Mouse (Mus musculus): ENCODE results near the gene Epn1.

The Epn1 gene

DNA sequence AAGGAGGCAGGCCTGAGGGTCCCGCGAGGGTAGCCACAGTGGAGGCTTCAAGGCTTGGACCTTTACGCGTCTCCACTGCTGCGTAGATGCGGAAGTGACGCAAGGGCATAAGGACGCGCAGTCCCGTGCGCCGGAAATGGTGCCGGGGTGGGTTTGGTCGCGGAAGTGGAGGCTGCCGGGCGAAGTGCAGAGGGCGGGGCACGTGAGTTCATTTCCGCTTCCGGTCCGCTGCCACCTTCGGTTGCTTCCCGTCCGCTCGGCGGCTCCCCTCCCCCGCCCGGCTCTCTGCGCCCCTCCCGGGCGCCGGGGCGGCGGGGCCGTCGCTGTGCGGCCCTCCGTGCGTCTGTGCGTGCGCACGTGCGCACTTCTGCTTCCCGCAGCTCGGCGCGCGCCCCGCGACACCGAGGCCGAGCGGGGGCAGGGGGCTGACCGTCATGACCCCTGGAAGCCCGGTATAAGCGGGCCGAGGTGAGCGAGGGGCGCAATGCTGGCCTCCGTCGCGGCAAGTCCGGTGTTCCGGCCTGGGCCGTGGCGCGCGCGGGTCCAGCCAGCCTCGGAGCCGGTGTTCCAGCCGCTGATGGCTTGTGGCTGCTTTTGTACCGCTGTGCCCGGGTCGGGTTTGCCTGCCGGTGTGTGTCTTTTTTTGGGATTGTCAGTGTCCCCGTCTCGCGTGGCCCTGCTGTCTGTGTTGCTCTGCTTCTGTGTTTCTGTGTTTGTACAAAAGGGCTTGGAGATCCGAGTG lies at the start of gene Epn1:
TSS of gene Epn1 (plus strand) at position 226 of the 742 bp plus-strand sequence.
- in situ Hi-C loops (cut with MboI; ENCODE audit: low sequenced_read_pairs): loop anchor here (5.0 kb wide), 1 partner anchor 47 kb away; the partner anchor contains the start of gene Rasl2-9

DNA sequence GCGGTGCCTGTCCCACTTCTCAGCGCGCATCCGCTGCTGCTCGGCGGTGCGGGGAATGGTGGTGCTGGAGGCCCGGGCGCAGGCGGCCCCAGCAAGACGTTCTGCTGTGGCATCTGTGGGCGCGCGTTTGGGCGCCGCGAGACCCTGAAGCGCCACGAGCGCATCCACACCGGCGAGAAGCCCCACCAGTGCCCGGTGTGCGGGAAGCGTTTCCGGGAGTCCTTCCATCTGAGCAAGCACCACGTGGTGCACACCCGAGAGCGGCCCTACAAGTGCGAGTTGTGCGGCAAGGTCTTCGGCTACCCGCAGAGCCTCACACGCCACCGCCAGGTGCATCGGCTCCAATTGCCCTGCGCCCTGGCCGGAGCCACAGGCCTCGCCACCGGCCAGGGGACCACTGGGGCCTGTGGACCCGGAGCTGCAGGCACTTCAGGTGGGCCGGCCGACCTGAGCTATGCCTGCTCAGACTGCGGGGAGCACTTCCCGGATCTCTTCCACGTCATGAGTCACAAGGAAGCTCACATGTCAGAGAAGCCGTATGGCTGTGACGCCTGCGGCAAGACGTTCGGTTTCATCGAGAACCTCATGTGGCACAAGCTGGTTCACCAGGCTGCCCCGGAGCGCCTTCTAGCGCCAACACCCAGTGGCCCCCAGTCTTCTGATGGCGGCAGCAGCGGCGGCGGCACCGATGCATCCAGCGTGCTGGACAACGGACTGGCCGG lies 49.3 kb upstream of the Epn1 start:
- in situ Hi-C loops (cut with MboI; ENCODE audit: low sequenced_read_pairs): no loop called here

DNA sequence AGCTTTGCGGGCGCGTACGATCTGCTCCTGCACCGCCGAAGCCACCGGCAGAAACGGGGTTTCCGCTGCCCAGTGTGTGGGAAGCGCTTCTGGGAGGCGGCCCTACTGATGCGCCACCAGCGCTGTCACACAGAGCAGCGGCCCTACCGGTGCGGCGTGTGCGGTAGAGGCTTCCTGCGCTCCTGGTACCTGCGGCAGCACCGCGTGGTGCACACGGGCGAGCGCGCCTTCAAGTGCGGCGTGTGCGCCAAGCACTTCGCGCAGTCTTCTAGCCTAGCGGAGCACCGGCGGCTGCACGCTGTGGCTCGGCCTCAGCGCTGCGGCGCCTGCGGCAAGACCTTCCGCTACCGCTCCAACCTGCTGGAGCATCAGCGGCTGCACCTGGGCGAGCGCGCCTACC lies 48.5 kb upstream of the Epn1 start:
- in situ Hi-C loops (cut with MboI; ENCODE audit: low sequenced_read_pairs): no loop called here

DNA sequence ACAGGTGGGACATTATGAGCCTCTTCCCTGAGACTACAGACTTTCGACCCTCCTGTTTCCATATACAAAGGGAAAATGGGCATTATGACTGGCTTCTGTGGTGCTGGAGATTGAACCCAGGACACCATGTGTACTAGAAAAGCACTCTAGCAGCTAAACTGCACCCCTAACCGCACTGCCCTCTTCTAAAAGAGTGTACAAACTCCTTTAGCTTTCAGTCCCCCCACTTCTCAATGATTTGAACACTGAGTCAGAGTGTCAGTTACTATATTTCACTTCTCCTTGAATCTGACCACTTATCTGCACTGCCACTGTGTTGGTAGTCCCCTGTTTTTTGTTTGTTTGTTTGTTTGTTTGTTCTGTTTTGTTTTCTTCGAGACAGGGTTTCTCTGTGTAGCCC lies 46.2 kb upstream of the Epn1 start, which contains the start of gene 4632433K11Rik:
TSS of gene 4632433K11Rik (plus strand) at position 301 of the 400 bp plus-strand sequence.
- in situ Hi-C loops (cut with MboI; ENCODE audit: low sequenced_read_pairs): no loop called here

DNA sequence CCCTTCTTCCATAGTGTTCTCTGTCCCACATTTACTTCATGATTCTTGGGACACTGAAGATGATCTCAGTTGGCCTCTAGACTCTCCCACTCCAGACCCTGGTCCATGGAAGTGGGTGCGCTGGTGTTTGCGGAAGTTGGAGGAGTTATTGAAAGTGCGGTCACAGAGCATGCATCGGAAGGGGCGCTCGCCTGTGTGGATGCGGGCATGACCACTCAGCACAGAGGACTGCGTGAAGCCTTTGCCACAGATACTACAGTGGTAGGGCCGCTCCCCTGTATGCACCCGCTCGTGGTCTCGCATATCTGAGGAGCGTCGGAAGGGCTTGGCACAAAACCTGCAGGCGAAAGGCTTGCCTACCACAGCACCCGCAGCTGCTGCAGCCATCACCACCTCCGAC lies 44.4 kb upstream of the Epn1 start:
- in situ Hi-C loops (cut with MboI; ENCODE audit: low sequenced_read_pairs): no loop called here

DNA sequence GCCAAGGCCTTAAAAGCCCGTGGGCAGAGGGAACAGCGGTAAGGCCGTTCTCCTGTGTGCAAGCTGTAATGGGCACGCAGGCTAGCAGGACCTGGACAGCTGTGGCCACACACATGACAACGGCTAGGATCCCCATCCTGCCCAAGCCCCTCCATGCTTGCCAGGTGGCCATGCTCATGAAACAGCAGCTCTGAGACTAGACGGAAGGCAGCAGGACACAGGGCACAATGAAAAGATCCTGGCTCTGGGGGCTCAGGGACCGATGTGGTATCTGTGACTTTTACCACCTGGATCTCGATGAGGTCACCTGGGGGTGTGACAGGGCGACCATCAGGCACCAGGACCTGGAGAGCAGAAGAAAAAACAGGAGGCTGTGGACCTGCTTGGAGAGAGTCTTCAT lies 43.9 kb upstream of the Epn1 start:
- in situ Hi-C loops (cut with MboI; ENCODE audit: low sequenced_read_pairs): no loop called here

DNA sequence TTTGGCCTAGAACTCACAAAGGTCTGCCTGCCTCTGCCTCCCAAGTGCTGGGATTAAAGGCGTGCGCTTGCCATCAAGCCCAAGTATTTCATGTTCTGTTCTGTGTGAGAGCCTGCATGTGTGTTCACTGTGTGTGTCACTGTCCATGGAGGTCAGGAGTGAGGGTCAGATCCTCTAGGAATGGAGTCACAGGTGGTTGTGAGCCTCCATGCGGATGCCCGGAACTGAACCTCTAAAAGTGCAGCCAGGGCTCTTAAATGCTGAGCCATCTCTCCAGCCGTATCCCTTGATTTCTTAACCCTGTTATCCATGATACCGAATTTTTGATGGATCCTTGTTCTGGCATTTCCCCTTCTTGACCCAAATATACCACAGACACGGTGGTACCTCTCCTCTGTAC lies 43.0 kb upstream of the Epn1 start:
- in situ Hi-C loops (cut with MboI; ENCODE audit: low sequenced_read_pairs): no loop called here

DNA sequence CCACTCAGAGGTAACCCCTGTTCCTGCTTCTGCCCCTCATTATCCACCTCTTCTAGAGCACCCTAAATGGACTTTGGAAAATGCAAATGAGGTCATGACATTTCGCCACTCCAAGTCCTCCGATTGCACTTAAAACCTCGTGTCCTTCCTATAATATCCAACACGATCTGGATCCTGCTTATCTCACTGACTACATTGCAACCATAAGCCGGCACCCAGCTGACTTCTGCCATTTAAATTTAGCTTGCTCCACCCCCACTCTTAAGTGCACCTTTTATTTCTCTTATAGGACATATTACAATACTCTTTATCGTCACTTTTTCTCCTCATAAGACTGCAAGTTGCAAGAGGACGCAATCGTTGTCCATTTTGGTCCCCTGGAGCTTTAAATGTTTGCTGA lies 42.6 kb upstream of the Epn1 start:
- in situ Hi-C loops (cut with MboI; ENCODE audit: low sequenced_read_pairs): no loop called here

DNA sequence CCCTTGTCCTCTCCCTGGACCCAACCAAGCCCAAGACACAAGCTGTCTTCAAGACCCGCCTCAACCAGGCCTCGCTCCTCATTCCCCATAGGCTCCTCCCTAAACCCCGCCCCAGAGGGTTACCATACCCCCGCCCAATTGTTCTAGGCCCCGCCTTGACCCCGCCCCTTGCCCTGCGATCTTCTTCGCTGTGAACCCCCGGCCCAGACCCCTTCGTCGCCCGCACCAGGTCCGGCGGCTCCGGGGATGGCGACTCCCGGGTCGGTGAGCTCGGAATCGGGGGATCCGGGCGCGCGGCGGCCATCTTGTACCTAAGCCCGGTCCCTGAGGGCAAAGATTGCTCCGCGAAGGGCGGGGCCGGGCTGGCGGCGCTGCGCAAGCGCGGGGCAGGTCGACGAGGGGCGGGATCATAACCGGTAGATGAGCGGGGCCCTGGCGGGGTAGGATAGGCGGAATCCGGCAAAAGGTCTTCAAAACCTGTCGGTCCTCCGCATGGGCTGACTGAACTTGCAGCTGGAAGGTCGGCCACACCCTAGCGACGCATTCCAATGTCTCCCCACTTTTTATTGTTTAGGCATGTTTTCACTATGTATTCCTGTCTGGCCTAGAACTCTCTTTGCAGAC lies 41.8 kb upstream of the Epn1 start, which contains the start of gene Zfp784:
TSS of gene Zfp784 (minus strand) at position 338 of the 624 bp plus-strand sequence.
- in situ Hi-C loops (cut with MboI; ENCODE audit: low sequenced_read_pairs): no loop called here

DNA sequence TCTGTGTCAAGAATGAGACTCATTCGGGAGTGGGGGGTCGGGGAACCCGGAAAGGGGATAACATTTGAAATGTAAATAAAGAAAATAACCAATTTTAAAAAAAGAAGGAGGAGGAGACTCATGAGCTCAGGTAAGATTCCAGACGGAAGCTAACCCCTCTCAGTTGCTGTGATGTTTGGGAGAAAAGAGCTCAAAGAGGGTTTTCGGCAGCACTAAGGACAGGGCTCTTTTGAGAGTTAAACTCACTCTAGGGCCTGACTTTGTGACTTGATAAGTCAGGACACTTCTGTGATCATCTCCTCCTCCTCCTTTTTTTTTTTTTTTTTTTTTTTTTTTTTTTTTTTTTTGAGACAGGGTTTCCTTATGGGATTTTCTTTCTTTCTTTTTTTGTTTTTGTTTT lies 41.1 kb upstream of the Epn1 start:
- in situ Hi-C loops (cut with MboI; ENCODE audit: low sequenced_read_pairs): no loop called here

DNA sequence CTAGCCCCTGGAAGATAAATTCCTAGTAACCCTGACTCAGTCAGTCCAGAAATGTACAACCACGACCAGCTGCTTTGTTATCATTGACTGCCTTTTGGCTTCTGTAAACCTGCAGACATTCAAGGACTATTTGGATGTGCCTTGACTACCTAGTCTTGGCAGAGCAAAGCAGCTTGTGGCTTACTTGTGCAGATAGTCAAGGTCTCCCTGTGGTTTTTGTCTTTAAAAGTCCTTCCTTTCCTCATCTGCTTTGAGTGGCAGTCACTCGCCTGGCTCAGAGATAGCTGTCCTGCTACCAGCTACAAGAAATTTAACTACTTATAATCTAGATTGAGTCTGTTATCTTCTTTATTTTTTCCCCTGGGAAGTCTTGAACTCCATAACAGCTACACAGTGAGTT lies 35.1 kb upstream of the Epn1 start:
- in situ Hi-C loops (cut with MboI; ENCODE audit: low sequenced_read_pairs): loop anchor here (5.0 kb wide), 1 partner anchor 103 kb away; no protein-coding TSS in a partner anchor

DNA sequence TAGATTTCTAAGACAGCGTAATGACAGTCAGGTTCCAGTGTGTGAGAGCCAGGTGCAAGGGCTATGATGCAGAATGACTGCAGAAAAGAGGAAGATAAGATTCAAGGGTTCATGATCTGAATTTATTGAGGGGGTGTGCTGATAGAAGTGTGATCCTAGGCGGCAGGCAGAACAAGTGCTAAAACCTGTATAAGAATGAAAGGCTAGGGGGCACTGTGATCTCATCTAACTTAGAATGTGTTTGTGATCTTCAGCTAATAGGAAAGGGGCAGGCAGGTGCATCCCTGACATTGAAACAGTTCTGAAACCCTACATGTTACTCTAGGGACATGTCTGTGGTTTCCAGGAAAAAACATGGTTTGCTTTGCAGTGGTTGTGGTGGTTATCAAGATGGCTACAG lies 33.9 kb upstream of the Epn1 start:
- in situ Hi-C loops (cut with MboI; ENCODE audit: low sequenced_read_pairs): loop anchor here (5.0 kb wide), 1 partner anchor 104 kb away; no protein-coding TSS in a partner anchor

DNA sequence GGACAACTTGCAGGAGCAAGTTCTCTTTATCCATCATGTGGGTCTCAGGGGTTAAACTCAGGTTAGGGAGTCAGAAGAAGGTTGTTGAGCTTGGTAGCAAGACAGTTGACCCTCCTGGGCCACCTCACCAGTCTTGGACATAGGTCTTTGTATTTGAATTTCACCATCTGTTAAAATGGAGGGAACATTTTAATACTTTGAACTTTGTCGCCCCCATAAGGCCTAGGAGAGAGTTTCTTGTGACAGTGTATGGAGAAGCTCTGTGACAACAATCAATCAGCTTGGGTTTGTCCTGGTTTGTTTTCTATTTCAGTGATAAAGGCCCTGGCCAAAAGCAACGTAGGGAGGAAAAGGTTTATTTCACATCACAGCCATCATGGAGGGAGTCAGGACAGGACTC lies 32.7 kb upstream of the Epn1 start:
- in situ Hi-C loops (cut with MboI; ENCODE audit: low sequenced_read_pairs): loop anchor here (5.0 kb wide), 1 partner anchor 105 kb away; no protein-coding TSS in a partner anchor

DNA sequence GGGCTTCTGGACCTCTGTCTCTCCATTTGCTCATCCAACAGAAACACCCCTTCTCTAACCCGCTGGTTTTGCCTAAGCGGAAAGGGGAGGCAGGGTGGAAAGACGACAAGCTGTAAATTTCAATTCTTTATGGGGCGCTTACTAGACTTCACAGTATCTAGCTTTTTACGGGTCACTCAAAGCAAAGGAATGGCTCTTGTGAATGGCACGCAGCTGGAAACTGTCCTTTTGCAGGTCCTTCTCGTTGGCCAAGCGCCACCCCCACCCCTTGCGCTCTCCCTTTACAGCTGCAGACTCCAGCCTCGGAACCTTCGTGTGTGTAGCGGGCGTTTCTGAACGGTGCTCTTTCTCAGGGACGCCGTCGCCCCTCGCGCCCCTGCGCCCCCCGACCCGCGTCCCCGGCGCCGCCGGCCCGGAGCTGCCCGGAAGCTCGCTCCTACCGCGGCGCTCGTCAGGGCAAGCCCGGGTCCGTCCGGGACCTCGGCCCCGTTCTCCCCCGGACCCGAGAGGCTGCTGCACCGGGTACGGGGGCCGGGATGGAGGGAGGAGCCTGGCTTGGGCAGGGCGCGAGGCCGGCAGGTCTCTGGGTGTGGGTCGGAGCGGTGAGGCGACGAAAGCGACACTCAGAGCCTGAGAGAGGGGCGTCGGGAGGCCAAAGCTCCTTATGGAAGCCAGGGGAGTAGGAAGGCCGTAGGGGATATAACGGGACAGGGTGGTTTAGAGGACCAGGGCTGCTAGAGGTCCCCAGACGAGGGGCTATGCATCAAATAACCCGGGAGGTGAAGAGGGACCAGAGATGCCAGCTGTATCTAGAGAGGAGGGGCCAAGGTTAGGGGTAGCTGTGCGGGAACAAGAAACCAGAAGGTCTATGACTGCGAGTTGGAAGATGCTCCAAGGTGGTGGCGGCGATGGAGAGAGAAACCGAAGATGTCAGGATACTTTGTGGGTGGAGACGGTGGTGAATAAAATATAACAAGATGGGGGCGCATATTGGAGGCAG lies 28.5 kb upstream of the Epn1 start, which contains the start of gene Zfp580:
TSS of gene Zfp580 (plus strand) at position 346 of the 1,000 bp plus-strand sequence.
- in situ Hi-C loops (cut with MboI; ENCODE audit: low sequenced_read_pairs): no loop called here

DNA sequence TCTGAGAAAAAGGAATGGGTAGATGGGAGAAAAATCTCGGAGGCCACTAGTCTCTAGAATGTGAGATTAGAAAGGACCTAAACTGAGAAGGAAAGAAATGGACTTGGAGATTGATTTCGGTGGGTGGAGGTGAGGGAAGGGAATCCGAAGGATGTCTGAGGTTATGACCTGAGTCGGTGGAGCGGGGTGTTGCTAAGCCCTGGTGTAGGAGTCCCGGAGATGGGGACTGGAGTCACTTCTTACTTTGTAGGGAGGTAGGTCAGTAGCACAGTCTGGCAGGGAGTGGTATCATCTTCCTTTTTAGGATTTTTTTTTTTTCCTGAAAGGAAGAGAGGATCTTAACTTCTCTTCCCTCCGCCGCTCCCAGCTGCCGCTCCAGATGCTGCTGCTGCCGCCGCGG lies 27.6 kb upstream of the Epn1 start:
- in situ Hi-C loops (cut with MboI; ENCODE audit: low sequenced_read_pairs): no loop called here

DNA sequence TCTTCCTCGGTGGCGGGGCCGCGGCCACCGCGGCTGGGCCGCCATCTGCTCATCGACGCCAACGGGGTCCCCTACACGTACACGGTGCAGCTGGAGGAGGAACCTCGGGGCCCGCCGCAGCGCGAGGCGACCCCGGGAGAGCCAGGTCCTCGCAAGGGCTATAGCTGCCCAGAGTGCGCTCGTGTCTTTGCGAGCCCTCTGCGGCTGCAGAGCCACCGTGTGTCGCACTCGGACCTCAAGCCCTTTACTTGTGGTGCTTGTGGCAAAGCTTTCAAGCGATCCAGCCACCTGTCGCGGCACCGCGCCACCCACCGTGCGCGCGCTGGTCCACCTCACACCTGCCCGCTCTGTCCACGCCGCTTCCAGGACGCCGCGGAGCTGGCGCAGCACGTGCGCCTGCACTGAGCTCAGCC lies 27.1 kb upstream of the Epn1 start:
- in situ Hi-C loops (cut with MboI; ENCODE audit: low sequenced_read_pairs): no loop called here

DNA sequence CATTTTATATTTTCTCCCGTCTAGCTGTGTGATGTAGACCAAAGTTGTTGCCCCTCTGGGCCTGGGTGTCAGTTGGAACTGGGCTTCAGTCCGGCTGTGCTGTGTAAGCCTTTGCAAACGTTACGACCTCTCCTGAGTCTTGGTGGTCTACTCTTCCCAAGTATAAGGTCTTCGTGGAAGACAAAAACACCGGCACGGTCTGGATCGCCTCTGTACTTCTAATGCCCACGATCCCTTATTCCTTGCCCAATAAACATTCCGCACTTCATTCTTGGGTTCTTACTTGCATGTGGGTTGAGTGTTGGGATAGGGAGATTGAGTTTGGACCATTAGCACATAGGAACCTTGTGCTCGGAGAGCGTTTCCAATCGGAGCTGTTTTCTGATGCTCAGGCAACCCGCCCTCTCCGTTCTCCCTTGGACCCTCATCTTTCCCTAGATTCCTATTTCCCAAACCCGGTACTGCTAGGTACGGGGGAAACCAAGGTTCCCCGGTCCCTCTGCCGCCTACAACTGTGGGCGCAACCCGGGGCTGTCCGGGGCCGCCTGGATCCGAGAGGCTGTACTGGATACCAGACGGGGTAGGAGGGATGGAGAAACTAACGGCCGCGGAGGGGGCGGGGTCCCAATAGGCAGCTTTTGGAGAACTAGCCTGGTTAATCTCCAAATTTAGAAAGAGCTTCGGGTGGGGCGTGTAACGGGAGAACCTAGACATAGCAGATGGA lies 26.4 kb upstream of the Epn1 start:
- in situ Hi-C loops (cut with MboI; ENCODE audit: low sequenced_read_pairs): no loop called here

DNA sequence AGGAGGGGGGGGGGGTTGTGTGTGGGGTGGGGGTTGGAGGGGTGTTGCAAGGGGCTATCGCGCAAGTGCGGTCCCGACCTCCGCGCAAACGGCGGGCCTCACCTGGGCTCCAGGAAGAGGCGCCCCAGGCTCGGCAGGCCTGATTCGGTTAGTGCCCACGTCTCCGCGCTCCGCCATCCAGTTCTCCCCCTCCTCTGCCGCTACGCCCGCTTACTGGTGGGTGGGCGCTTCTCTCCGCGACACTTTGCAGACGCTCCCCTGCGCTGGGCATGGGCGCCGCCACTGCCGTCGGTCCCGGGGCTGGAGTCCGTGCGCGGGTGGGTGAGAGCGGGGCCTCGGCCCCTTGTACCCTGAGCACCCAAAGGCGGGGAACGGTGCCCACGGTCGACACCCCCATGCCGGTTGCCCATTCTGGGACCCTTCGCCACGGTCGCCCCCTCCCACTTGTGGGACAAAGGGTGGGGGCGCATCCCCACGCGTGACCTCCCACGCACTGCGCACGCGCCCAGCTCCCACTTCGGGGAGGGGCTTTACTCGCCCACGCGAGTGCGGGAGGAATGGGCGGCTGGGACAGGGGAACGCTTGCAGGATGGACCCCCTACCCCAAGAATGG lies 23.3 kb upstream of the Epn1 start:
- in situ Hi-C loops (cut with MboI; ENCODE audit: low sequenced_read_pairs): no loop called here

DNA sequence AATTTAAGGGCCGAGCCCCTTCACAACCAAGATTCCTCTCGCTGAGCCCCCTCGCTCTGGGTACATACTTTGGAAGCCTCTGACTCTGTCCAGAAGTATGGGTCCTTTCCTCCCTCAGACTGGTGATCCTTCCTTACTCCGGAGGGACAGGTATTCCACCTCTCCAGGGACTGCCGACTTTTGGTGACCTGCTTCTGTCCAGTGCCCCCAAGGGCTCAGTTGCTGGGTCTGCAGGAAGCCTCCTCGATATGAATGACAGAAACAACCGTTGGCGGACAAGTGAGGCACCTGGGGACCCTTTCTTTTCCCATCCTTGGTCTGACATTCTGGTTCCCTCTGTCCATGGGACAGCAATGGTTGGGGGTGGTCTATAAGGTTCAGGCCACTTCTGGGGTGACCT lies 22.7 kb upstream of the Epn1 start:
- in situ Hi-C loops (cut with MboI; ENCODE audit: low sequenced_read_pairs): no loop called here

All from CH12F3 (cell line).